Mouse (Mus musculus) forebrain, embryonic 12.5 days (tissue): ENCODE measurements at regions not wholly inside any gene's neighbourhood (a gene's known extent, or its start where the extent isn't known, plus 50 kb on each side); places are given as distances from the start of the nearest gene placed in this dataset.

ENCODE experiments used
- ATAC-seq: fragments of 200-750 bp; cut with Nextera tagmentation; 2 replicates; pipeline ENCODE4 v1.8.0; 2017; ENCODE audit warnings: moderate TSS enrichment; ENCODE audit not compliant: low FRiP score
- H3K27ac ChIP-seq: fragments of 300-500 bp; sonication (generic); 2 replicates; pipeline ENCODE4 v1.5.1; 2016; ENCODE audit warnings: mild to moderate bottlenecking
- H3K27me3 ChIP-seq: fragments of 300-500 bp; sonication (generic); 2 replicates; pipeline ENCODE4 v1.6.1; 2016; ENCODE audit warnings: mild to moderate bottlenecking
- H3K36me3 ChIP-seq: fragments of 300-500 bp; sonication (generic); replicated peaks from 2 replicates; pipeline ENCODE4 v1.6.1; 2016; ENCODE audit warnings: mild to moderate bottlenecking
- H3K4me1 ChIP-seq: fragments of 300-500 bp; sonication (generic); 2 replicates; pipeline ENCODE4 v1.6.1; 2016
- H3K4me2 ChIP-seq: fragments of 300-500 bp; sonication (generic); 2 replicates; pipeline ENCODE4 v1.6.1; 2016; ENCODE audit warnings: mild to moderate bottlenecking, moderate library complexity
- H3K4me3 ChIP-seq: fragments of 300-500 bp; sonication (generic); replicated peaks from 2 replicates; pipeline ENCODE4 v1.5.1; 2016; ENCODE audit warnings: mild to moderate bottlenecking
- H3K9ac ChIP-seq: fragments of 300-500 bp; sonication (generic); 2 replicates; pipeline ENCODE4 v1.6.1; 2016; ENCODE audit warnings: mild to moderate bottlenecking
- H3K9me3 ChIP-seq: fragments of 300-500 bp; sonication (generic); 2 replicates; pipeline ENCODE4 v1.6.1; 2016
- WGBS: fragments of 180-500 bp; shearing (Covaris S2); methylation state at CpG from one replicate; pipeline ENCODE4 v1.1.7; 2016; 5-methylcytosine and 5-hydroxymethylcytosine counted together

GRCm38 (mm10) chr7:83251995-83252563, 332.6 kb upstream of the Tmc3 start:
- H3K27me3 ChIP-seq = no peaks in the 10 kb centered on the region
- no peaks in the 10 kb centered on the region for H3K4me1 ChIP-seq
- H3K27ac ChIP-seq = no peak overlapping the region
- H3K4me2 ChIP-seq = no peak overlapping the region
- H3K9ac ChIP-seq = no peak overlapping the region
- no peaks in the 10 kb centered on the region for H3K9me3 ChIP-seq
- H3K4me3 ChIP-seq = no peak overlapping the region
- 86% methylated on average over 8 of the region's 8 CpGs for WGBS
- no peak for ATAC-seq
- H3K36me3 ChIP-seq = no peaks in the 10 kb centered on the region

- Histone ChIP-seq H3K4me1 (no peaks in the 10 kb centered on the region), H3K27me3 (no peaks in the 10 kb centered on the region), H3K4me3 (no peak overlapping the region), H3K9ac (no peak overlapping the region), H3K9me3 (no peaks in the 10 kb centered on the region), H3K4me2 (no peak overlapping the region), H3K36me3 (no peaks in the 10 kb centered on the region), H3K27ac (no peak overlapping the region)
- WGBS = 82% methylated on average over 9 of the region's 9 CpGs
- ATAC-seq = no peak
Observed at GRCm38 (mm10) chr7:83253001-83253400, 331.7 kb upstream of the Tmc3 start.

GRCm38 (mm10) chr7:83253432-83253831, 331.3 kb upstream of the Tmc3 start:
- no peak overlapping the region for H3K4me3 ChIP-seq
- no peak overlapping the region for H3K9ac ChIP-seq
- no peak overlapping the region for H3K4me2 ChIP-seq
- no peaks in the 10 kb centered on the region for H3K9me3 ChIP-seq
- ATAC-seq = no peak
- no peak overlapping the region for H3K27ac ChIP-seq
- WGBS = 93% methylated on average over 3 of the region's 3 CpGs
- peaks cover 2% of the 10 kb centered on the region for H3K4me1 ChIP-seq
- no peaks in the 10 kb centered on the region for H3K27me3 ChIP-seq
- H3K36me3 ChIP-seq = no peaks in the 10 kb centered on the region

GRCm38 (mm10) chr7:83254411-83254810, 330.3 kb upstream of the Tmc3 start:
- H3K9me3 ChIP-seq = no peaks in the 10 kb centered on the region
- H3K36me3 ChIP-seq = no peaks in the 10 kb centered on the region
- WGBS = 84% methylated on average over 4 of the region's 4 CpGs
- no peak overlapping the region for H3K4me2 ChIP-seq
- H3K4me1 ChIP-seq = peaks cover 6% of the 10 kb centered on the region
- no peak overlapping the region for H3K4me3 ChIP-seq
- no peak overlapping the region for H3K9ac ChIP-seq
- ATAC-seq = no peak
- no peak overlapping the region for H3K27ac ChIP-seq
- H3K27me3 ChIP-seq = no peaks in the 10 kb centered on the region

GRCm38 (mm10) chr7:83256236-83256784, 328.4 kb upstream of the Tmc3 start:
- 82% methylated on average over 6 of the region's 6 CpGs for WGBS
- no peak overlapping the region for H3K4me3 ChIP-seq

GRCm38 (mm10) chr7:83258363-83258916, 326.3 kb upstream of the Tmc3 start:
- Histone ChIP-seq H3K4me2 (no peak overlapping the region), H3K36me3 (no peaks in the 10 kb centered on the region), H3K4me3 (no peak overlapping the region), H3K9ac (no peak overlapping the region), H3K27ac (no peak overlapping the region), H3K9me3 (no peaks in the 10 kb centered on the region), H3K27me3 (no peaks in the 10 kb centered on the region), H3K4me1 (peaks cover 6% of the 10 kb centered on the region)
- ATAC-seq = peak; percentile 70; the same call in 1 of the 2 replicates
- 37% methylated on average over 2 of the region's 2 CpGs for whole genome bisulfite sequencing

More at GRCm38 (mm10) chr7:83256236-83256784, 328.4 kb upstream of the Tmc3 start:
- Histone ChIP-seq H3K36me3 (no peaks in the 10 kb centered on the region), H3K4me1 (peaks cover 6% of the 10 kb centered on the region), H3K4me2 (no peak overlapping the region), H3K27me3 (no peaks in the 10 kb centered on the region), H3K9ac (no peak overlapping the region), H3K27ac (no peak overlapping the region), H3K9me3 (no peaks in the 10 kb centered on the region)
- no peak for ATAC-seq

GRCm38 (mm10) chr7:83261489-83261888, 323.2 kb upstream of the Tmc3 start:
- ATAC-seq = no peak
- Histone ChIP-seq H3K27ac (no peak overlapping the region), H3K9ac (no peak overlapping the region), H3K4me1 (peaks cover 6% of the 10 kb centered on the region), H3K4me2 (no peak overlapping the region), H3K36me3 (no peaks in the 10 kb centered on the region), H3K9me3 (no peaks in the 10 kb centered on the region), H3K27me3 (no peaks in the 10 kb centered on the region), H3K4me3 (no peak overlapping the region)

GRCm38 (mm10) chr7:83289915-83290773, 294.6 kb upstream of the Tmc3 start:
- Histone ChIP-seq H3K4me1 (peaks cover 4% of the 10 kb centered on the region; the same call in 1 of the 2 replicates), H3K9me3 (no peaks in the 10 kb centered on the region), H3K4me3 (no peak overlapping the region), H3K36me3 (no peaks in the 10 kb centered on the region), H3K9ac (no peak overlapping the region), H3K27ac (no peak overlapping the region), H3K4me2 (no peak overlapping the region), H3K27me3 (no peaks in the 10 kb centered on the region)
- no peak for ATAC-seq
- 40% methylated on average over 5 of the region's 5 CpGs for WGBS

- H3K27me3 ChIP-seq = no peaks in the 10 kb centered on the region
- no peak overlapping the region for H3K4me2 ChIP-seq
- H3K4me3 ChIP-seq = no peak overlapping the region
- H3K9me3 ChIP-seq = no peaks in the 10 kb centered on the region
- WGBS = 70% methylated on average over 1 of the region's 1 CpGs
- no peak for ATAC-seq
- H3K36me3 ChIP-seq = no peaks in the 10 kb centered on the region
- no peak overlapping the region for H3K9ac ChIP-seq
- H3K4me1 ChIP-seq = no peaks in the 10 kb centered on the region
- no peak overlapping the region for H3K27ac ChIP-seq
Observed at GRCm38 (mm10) chr7:83307112-83307511, 277.6 kb upstream of the Tmc3 start.

GRCm38 (mm10) chr7:83312172-83312571, 272.6 kb upstream of the Tmc3 start:
- H3K4me1 ChIP-seq = peaks cover 3% of the 10 kb centered on the region; the same call in 1 of the 2 replicates
- no peak overlapping the region for H3K27ac ChIP-seq
- H3K27me3 ChIP-seq = no peaks in the 10 kb centered on the region
- H3K4me2 ChIP-seq = no peak overlapping the region
- no peak overlapping the region for H3K9ac ChIP-seq
- H3K4me3 ChIP-seq = no peak overlapping the region
- ATAC-seq = no peak
- WGBS = 73% methylated on average over 4 of the region's 4 CpGs
- H3K36me3 ChIP-seq = no peaks in the 10 kb centered on the region
- H3K9me3 ChIP-seq = no peaks in the 10 kb centered on the region

- WGBS = 17% methylated on average over 5 of the region's 5 CpGs
- H3K9ac ChIP-seq = no peak overlapping the region
- H3K9me3 ChIP-seq = no peaks in the 10 kb centered on the region
- no peaks in the 10 kb centered on the region for H3K27me3 ChIP-seq
- no peak for ATAC-seq
- H3K4me1 ChIP-seq = peaks cover 6% of the 10 kb centered on the region
- no peak overlapping the region for H3K4me2 ChIP-seq
- no peak overlapping the region for H3K27ac ChIP-seq
- H3K4me3 ChIP-seq = no peak overlapping the region
- H3K36me3 ChIP-seq = no peaks in the 10 kb centered on the region
Observed at GRCm38 (mm10) chr7:83329809-83330412, 254.8 kb upstream of the Tmc3 start.

- Histone ChIP-seq H3K36me3 (no peaks in the 10 kb centered on the region), H3K27ac (no peak overlapping the region), H3K4me3 (no peak overlapping the region), H3K4me2 (no peak overlapping the region), H3K27me3 (no peaks in the 10 kb centered on the region), H3K9me3 (no peaks in the 10 kb centered on the region), H3K9ac (no peak overlapping the region), H3K4me1 (no peaks in the 10 kb centered on the region)
- 74% methylated on average over 5 of the region's 5 CpGs for WGBS
- no peak for ATAC-seq
Observed at GRCm38 (mm10) chr7:83347103-83347754, 237.5 kb upstream of the Tmc3 start.
